Mouse (Mus musculus): Measurements from ENCODE around the gene Nceh1. TPM values are rescaled to one million over a fixed set of nuclear protein-coding genes. Genes with fewer than 3 reads are reported as not detected.

Gene Nceh1
- total RNA-seq, 2 experiments from 2014 or later: 9.9 to 17.7 TPM

DNA sequence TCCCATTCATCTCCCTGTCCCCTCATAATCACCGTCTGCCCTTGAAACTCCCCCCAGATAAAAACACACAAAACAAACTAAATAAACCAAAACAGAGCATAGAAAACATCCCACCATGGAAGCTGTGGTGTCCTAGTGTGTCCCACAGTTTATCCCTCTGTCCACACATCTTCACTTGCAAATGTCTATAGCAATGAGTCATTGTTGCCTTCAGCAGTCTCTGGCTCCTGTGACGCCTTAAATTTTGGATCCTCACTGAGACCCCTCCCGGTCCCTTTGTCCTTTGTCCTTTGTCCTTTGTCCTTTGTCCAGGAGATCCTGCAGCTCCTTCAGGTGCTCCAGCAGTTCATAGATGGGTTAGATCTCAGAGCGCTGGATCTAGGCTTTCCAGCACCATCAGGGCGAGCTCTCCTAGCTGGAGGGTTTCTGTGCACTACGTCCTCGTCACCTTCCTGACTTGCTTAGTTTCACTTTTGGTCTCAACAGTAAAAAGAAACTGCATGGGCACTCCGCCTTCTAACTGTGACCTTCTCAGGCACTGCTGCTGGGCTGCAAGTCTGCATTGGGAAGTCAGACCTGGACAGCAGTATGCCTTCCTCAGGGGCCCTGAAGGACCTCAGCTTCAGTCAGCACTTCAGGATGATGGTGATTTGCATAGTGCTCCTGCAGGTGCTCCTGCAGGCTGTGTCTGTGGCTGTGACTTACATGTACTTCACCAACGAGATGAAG lies 134.0 kb downstream of the Nceh1 start, which contains the start of gene Tnfsf10:
Tnfsf10 (plus strand) TSS at position 470 of the 729 bp plus-strand sequence.
- peak; percentile 92 for ATAC-seq (replicated peaks; ENCODE audit: poor library complexity, severe bottlenecking)

DNA sequence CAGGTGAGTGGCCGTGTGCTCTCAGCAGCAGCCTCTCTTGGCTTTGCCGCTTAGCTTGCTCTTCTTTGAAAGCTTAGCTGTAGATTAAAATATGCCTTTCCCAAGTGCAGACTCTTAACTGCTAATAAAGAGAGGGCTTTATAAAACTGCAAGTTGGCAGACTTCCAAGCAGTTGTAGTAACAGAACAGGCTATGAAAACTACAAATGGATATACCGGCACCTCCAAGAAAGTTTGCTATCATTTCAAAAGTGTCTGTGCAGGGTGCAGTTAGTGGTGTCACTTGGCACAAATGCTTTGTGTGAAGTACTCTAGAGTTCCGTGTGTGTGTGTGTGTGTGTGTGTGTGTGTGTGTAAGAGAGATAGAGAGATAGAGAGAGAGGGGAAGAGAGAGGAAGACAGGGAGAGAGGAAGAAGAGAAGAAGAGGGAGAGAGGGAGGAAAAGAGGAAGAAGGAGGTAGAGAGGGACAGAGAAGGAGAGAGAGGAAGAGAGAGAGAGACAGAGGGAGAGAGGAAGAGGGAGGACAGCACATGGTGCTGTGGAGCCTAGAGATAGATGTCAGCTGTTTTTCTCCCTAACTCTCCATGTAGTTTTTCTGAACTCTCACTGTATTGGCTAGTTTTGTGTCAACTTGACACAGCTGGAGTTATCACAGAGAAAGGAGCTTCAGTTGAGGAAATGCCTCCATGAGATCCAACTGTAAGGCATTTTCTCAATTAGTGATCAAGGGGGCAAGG lies 134.7 kb downstream of the Nceh1 start:
- peak; percentile 41 for ATAC-seq (replicated peaks; ENCODE audit: poor library complexity, severe bottlenecking)

DNA sequence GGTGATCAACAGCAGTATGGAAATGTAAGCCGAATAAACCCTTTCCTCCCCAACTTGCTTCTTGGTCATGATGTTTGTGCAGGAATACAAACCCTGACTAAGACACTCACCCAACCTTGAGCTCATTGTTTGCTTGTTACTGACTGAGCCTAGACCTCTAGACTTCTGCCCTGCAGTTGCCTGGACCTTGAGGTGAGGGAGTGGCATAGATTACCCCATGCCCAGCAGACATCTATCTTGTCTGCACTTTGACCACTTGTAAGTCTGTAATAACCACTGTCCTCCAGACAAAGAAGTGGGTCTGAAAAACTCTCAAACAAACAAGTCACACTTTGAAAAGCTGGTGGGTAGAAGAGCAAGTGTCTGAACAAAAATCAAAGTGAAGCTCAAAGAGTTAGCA lies 136.9 kb downstream of the Nceh1 start:
- no peak for ATAC-seq (replicated peaks; ENCODE audit: poor library complexity, severe bottlenecking)

DNA sequence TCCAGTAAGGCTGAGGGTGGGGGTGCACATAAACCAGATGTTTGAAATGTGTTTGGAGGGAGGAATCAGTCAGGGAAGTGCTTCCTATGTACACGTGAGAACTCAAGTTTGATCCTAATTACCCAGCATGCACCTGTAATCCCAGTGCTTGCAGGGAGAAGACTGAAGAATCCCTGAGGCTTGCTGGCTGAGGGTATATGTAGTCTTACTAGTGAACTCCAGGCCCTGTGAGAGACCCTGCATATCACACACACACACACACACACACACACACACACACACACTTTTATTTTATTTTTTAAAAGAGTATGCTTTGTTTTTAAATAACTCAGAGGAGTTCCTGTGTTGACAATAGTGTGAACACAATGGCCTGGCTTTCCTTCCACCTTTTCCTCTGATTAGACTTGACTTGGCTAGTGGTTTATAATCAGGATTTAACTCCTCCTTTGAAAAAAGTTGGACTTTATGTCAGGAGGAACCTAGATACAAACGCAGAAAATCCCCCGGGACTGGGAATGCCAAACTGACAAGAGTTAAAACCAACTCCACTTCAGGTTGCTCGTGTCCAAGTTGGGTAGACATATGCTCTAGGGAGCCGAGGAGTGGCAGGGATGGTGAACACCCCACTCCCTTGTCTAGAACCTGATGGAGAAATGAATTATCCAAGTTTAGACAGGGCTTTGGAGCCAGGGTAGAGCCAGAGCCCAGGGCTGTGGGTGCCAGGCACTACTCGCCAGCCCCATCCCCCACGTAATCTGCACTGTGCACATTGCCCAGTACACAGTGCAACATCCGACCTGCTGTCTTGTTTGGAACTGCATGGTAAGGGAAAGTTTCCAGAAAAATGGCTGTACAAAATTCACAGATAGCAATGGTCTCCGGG lies 138.1 kb downstream of the Nceh1 start:
- ATAC-seq (replicated peaks; ENCODE audit: poor library complexity, severe bottlenecking): no peak

DNA sequence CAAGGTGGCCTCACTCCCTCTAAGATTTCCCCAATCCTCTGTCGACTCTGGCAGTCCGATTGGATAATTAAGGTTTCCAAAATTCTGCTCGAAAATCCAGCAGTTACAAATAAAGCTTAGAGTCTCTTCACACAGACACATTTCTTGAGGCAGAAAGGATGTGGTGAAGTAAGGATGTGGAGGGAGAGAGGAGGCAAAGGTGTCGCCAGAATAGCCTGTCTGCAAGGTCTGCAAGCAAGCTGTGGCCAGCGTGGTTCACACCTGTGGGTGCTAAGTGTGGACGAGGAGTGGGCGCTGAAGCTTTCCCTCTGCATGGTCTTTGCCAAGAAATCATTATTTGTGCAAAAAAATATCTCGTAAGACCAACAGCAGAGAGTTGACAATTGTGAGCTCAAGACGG lies 139.8 kb downstream of the Nceh1 start:
- no peak for ATAC-seq (replicated peaks; ENCODE audit: poor library complexity, severe bottlenecking)

DNA sequence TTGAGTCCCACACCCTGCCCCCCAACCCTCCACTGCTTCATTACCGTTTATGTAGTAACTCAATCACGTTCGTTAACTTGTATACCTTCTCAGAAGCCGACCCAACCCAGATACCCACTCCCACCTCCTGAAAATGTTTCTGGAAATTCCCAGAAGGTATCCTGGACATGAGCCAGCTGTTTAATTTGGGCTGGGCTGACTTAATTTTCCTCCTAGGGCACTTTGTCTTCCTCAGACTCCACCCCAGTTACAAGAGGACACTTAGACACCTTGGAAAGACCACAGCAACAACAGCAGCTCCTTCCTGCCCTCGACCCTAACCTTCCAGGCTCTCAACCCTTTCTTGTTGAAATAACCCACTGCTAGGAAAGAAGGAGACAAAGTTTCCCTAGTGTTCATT lies 140.8 kb downstream of the Nceh1 start:
- ATAC-seq (replicated peaks; ENCODE audit: poor library complexity, severe bottlenecking): no peak

DNA sequence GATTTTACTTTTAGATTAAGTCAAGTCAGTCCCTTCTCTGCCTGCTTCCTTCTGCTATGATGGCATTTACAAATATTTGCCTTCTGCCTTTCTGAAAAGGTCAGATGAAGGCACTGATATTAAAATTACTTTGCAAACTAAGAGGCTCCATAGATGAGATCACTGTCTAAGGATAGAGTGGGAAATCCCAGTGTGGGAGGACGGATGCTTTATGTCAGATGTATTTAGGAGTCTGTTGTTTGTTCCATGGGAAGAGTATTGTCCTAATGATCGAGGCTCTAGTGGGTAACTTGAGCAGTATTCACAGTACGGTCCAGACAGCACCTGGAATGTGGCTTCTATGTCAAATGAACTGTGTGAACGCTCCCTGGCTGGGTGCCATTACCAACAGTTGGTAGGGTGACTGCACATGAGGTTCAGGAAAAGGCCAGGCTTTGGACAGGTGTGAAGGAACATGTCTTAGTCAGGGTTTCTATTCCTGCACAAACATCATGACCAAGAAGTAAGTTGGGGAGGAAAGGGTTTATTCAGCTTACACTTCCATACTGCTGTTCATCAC lies 143.9 kb downstream of the Nceh1 start:
- no peak for ATAC-seq (replicated peaks; ENCODE audit: poor library complexity, severe bottlenecking)

DNA sequence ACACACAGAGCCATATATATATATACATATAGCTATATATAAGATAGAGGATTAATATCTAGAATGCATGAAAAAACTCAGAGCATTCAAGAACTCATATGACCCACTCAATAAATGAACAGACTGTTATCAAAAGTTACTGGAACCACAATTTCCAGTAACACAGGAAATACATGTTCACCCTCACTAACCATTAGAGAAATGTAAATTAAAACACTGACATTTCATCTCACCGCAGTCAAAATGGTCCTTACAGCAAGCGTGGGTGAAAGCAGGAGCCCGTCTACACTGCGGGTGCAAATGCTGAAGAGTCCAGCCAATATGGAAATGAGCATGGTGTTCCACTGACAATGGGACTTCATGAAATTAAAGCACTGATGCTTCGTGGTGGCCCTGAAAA lies 147.9 kb downstream of the Nceh1 start:
- ATAC-seq (replicated peaks; ENCODE audit: poor library complexity, severe bottlenecking): no peak

Other genes with a start within 250 kb of the Nceh1 start
- 27.7 and 82.9 TPM in 2 replicates for gene Ect2, start 29.1 kb upstream of the Nceh1 start, total RNA-seq (2014; fragmentation: Nextera tagmentation)
- gene Ect2, start 29.1 kb upstream of the Nceh1 start, total RNA-seq (2017): 61.2 and 75.8 TPM in 2 replicates
- gene Tnfsf10, start 134.1 kb downstream of the Nceh1 start, total RNA-seq (2014; fragmentation: Nextera tagmentation): 5.0 and 6.3 TPM in 2 replicates
- gene Tnfsf10, start 134.1 kb downstream of the Nceh1 start, total RNA-seq (2017): 4.3 and 8.8 TPM in 2 replicates
- gene Ghsr, start 188.4 kb downstream of the Nceh1 start, total RNA-seq (2014; fragmentation: Nextera tagmentation): not detected in 2 replicates
- not detected in 2 replicates for gene Ghsr, start 188.4 kb downstream of the Nceh1 start, total RNA-seq (2017)

Data from granulocyte monocyte progenitor cell, adult 5-6 weeks (primary cell).